Comparison of ENCODE assay signal across 7 mouse cellular contexts in the genomic region with DNA sequence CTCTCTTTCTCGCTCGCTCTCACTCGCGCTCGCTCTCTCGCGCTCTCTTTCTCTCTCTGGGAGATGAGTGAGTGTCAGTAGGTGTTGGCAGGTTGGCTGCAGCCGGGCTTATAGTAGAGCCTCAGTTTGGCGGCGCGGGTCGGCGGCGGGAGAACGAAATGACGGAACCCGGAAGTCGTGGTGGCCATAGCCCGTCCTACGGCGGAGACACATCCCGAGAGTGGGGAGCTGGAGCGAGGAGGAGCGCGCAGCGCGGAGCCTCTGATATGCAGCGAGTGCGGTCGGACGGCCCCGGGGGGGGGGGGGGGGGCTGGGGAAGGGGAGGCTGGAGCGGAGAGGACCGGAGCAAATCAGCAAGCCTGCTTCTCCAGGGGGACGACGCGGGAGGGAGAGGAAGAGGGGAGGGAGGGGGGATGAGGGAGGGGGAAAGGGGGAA. TPM values are rescaled to one million over a fixed set of nuclear protein-coding genes. Genes with fewer than 3 reads are reported as not detected.
DNase-seq lines count a peak whose midpoint lies in the region; ATAC-seq and TF ChIP-seq lines count a peak whose summit lies in the region.

A gene (minus strand): TSS at position 270 of the 436 bp plus-strand sequence.

- no peak for TF ChIP-seq CTCF in Patski (IDR thresholded peaks at IDR 0.05)

- CTCF ChIA-PET in Patski (lab: Charles Lee): no interaction called here

- peak within 1 kb of the TSS; percentile 88 for H3K9ac ChIP-seq in intestine, embryonic 16.5 days (ENCODE audit: low read depth, low read length)

- no peaks in the 10 kb centered on the region for H3K9me3 ChIP-seq in intestine, embryonic 16.5 days (ENCODE audit: control insufficient read depth, low read length)

- H3K27me3 ChIP-seq in Patski: no peaks in the 10 kb centered on the region
- H3K27me3 ChIP-seq in intestine, embryonic 16.5 days (replicated peaks; ENCODE audit: control insufficient read depth, insufficient read depth, low read length): peaks cover 8% of the 10 kb centered on the region; the same call in 1 of the 2 replicates

- H3K27ac ChIP-seq in intestine, embryonic 16.5 days (ENCODE audit: low read length): peak within 1 kb of the TSS; percentile 93

- H3K4me3 ChIP-seq in intestine, embryonic 16.5 days (ENCODE audit: low read length): peak within 1 kb of the TSS; percentile 69

- DNase-seq in Patski (ENCODE audit: low read depth, low spot score): no peak
- DNase-seq in embryo, embryonic 10 days (ENCODE audit: low spot score): peak; percentile 93
- DNase-seq in gastrocnemius, postnatal 36 days: peak; percentile 40 to 60
- DNase-seq in left cerebral cortex, postnatal 36 days (ENCODE audit: low spot score in 2 of 2): peak; percentile 82 to 83
- DNase-seq in right cerebral cortex, postnatal 4 days: peak; percentile 78

- peak; percentile 85 for ATAC-seq in Patski
- peak; percentile 69 for ATAC-seq in intestine, embryonic 16.5 days
- peak; percentile 49 for ATAC-seq in megakaryocyte-erythroid progenitor cell, adult 5-6 weeks (replicated peaks; ENCODE audit: low FRiP score, low TSS enrichment, poor library complexity, severe bottlenecking)

- H3K4me2 ChIP-seq in intestine, embryonic 16.5 days (ENCODE audit: low read depth, low read length): peak within 1 kb of the TSS; percentile 75

- WGBS in intestine, embryonic 16.5 days: under 1% methylated on average over 32 of the region's 37 CpGs

- POLR2A ChIA-PET in Patski (lab: Charles Lee): interaction anchor here (0.6 to 2.7 kb wide), 4 partner anchors 17 to 705 kb away, joined by 3 to 6 read pairs (median 4); no protein-coding TSS in a partner anchor

- in situ Hi-C loops in Patski (cut with MboI; ENCODE audit: low pct_unique_long_range_greater_than_20kb): loop anchor here (10.0 to 25.0 kb wide), 3 partner anchors 211 to 1072 kb away; no protein-coding TSS in a partner anchor

- intact Hi-C loops in gastrocnemius, postnatal 36 days (cut with DNase I): loop anchor here (5.0 kb wide), 1 partner anchor 208 kb away; no protein-coding TSS in a partner anchor
- intact Hi-C loops in left cerebral cortex, postnatal 36 days (cut with DNase I): loop anchor here (2.0 to 10.0 kb wide), 4 partner anchors 103 to 1441 kb away; no protein-coding TSS in a partner anchor

- H3K4me1 ChIP-seq in intestine, embryonic 16.5 days (ENCODE audit: control insufficient read depth, insufficient read depth, low read length): no peaks in the 10 kb centered on the region

- H3K36me3 ChIP-seq in intestine, embryonic 16.5 days (ENCODE audit: control insufficient read depth, insufficient read depth, low read length): no peaks in the 10 kb centered on the region

RNA-seq across cellular contexts. Expression of the gene that starts here (rescaled TPM):
- 52.9 TPM for polyA plus RNA-seq in Patski (2021)
- under 1 TPM; 0.86 to 0.97 TPM for total RNA-seq in gastrocnemius, postnatal 36 days (2021)
- polyA plus RNA-seq in intestine, embryonic 16.5 days (2015; fragmentation: Nextera tagmentation; extraction: Ambion mirVana): 25.7 and 26.8 TPM in 2 replicates
- total RNA-seq in left cerebral cortex, postnatal 36 days (2021): 100 to 1,000 TPM; 100 to 123 TPM
- not detected in 2 replicates for total RNA-seq in megakaryocyte-erythroid progenitor cell, adult 5-6 weeks (2014; fragmentation: Nextera tagmentation)
- total RNA-seq in megakaryocyte-erythroid progenitor cell, adult 5-6 weeks (2017): 0.46 TPM in 1 of 2 replicates, not detected in the other

Comparison
In these comparisons a context has a peak if more than half of its experiments do, and no peak if none do; other contexts are left out.
1. RNA of the gene that starts here (total RNA-seq): 100 to 123 TPM in left cerebral cortex, postnatal 36 days; 0.86 to 0.97 TPM in gastrocnemius, postnatal 36 days and 0.46 TPM in megakaryocyte-erythroid progenitor cell, adult 5-6 weeks; every median in the first group is over 10 times any median in the second.
2. Peak in DNase-seq in gastrocnemius, postnatal 36 days; RNA of the gene not detected or under 1 TPM.
3. Peak in ATAC-seq in megakaryocyte-erythroid progenitor cell, adult 5-6 weeks; RNA of the gene not detected or under 1 TPM.
4. Peak in every context shown above with its lines, with median percentiles within 50 percentile points of each other: ATAC-seq.